Mouse (Mus musculus) CD4-positive, CD25-positive, alpha-beta regulatory T cell, adult 2 months (primary cell): ENCODE results near the gene Mbd3.

Source experiments
- DNase-seq: peaks from one replicate; pipeline ENCODE4 v3.0.0-alpha.2; 2012; ENCODE audit warnings: low read depth, low spot score

The Mbd3 gene

DNA sequence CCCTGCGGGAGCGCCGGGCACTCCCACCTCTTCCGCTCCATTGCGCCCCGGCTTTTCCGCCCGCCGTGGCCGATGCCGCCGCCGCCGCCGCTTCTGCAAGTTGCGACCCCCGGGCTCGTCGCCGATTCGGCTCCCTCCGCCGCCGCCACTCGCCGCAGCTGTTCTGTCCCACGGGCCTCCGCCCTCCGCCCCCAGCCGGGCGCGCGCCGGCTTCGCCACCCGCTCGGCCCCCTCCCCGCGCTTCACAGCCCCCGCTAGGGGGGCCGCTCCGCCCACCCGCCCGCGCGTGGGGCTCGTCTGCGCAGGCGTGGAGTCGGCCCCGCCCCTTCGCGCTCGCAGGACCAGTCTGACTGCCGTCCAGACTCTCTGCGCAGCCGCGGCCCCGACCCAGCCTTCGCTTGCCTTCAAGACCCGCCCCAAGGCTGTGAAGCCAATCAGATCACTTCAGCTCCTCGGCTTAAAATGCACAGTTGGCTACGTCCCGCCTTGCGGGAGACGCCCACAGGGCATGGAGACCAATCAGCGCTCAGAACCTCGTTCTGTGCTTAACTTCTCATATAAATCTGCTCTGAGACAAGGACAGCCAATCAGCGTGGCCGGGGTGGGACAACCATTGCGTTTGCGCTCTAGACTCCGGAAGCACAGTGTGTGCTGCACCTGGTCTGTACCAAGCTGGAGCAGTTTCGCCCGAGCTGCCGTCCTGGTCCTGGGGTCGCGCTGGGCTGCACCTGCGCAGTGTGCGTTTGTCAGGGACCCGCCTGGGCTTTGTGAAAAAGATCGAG lies at the start of gene Mbd3:
TSS of gene Mbd3 (minus strand) at position 360 of the 782 bp plus-strand sequence.
- DNase-seq: peak; percentile 100

DNA sequence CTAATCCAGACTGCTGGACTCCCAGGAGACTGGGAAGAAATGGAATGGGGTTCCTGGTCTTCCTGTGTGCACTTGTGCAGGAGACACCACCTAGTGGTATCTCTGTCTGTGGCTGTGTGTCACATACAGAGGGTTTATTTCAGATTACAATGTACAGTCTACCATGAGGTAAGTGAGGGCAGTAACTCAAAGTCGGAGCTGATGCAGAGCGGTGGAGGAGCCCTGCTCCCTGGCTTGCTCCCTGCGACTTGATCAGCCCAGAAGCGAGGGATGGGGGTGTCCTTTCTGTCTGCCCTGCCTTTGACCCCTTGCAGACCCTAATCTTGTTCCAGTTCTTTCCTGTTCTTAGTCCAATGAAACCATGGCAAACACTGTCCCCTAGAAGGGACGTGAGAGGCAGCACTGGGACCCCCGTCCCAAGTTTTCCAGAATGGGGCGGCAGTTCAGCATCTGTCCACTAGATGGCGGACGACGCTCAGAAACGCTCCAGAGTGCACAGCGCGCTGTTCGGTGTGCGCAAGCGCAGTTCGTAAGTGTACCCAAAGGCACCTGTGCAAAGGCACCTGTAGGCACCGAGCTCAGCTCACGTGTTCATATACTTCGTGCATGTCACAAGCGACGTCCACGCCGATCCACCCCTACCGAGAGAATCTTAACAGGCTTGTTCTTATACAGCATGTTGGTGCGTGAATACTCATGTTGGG lies 46.7 kb upstream of the Mbd3 start:
- peak; percentile 94 for DNase-seq

DNA sequence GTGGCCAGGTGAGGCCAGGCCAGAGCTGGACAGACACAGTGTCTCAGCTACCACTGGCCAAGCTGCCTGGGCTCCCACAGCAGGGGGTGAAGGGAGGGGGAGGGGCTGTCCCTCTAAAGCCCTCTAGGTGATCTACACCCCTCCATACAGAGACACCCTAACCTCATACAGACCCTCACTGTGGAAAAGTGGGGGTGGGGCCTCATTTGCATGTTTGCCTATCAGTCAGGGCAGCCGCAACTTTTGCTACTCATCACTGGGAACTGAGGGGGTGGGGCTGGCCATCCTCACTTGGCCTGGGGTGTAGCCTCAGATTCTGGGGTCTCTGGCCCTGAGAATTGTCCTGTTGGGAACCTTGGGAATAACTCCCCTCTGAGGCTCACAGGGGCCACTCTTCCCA lies 45.7 kb upstream of the Mbd3 start:
- no peak for DNase-seq

DNA sequence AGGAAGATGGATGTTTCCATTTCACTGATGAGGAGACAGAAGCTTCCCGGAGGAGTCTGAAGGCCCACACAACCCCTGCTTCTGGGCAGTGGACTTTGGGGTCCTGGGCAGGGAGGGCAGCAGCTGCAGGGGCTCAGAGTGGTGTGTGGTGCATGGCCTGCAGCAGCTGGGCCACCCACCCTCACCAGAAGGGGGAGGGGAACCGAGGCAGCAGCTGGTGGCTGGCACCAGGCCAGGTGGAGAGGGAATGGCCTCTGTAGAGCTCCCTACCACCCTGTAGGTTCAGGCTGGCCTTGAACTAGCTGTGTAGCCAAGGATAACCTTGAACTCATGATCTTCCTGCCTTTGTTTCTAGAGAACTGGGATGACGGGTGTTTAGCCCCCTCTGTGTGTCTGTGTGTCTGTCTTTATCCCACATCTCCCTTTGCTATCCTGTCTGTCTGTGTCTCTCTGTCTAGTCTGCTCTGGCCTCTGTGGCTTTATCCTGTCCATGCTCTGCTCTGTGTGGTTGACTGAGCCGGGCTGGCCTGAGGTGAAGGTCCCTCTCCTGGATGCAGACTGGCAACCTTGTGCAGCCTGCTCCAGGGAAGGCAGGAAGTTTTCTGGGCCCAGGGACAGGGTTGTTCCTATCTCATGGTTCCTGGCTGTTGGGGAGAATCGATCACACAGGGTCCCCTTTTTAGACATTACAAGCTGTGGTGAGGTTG lies 45.1 kb upstream of the Mbd3 start:
- DNase-seq: no peak

DNA sequence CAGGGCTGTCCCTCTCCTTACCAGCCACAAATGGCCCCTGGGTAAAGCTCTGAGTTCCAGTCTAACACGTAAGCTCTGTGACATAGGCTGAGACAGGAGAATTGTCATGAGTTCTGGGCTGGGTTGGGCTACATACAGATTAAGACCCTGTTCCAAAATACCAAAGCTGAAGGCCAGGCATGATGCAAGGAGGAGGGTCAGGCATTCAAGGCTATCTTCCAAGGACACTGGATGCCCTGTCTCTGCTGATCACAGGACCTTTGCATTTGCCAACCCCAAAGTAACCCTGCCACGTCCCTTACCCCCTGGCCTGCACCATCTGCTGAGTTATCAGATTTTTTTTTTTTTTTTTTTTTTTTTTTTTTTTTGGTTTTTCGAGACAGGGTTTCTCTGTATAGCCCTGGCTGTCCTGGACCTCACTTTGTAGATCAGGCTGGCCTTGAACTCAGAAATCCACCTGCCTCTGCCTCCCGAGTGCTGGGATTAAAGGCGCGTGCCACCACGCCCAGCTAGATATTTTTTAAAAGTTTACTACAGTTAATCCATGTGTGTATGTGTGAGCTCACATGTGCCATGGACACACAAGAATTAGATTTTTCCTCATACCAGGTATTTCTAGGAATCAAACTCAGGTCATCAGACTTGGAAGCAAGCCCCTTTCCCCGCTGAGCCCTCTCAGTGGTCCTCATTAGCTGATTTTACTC lies 44.4 kb upstream of the Mbd3 start:
- no peak for DNase-seq

DNA sequence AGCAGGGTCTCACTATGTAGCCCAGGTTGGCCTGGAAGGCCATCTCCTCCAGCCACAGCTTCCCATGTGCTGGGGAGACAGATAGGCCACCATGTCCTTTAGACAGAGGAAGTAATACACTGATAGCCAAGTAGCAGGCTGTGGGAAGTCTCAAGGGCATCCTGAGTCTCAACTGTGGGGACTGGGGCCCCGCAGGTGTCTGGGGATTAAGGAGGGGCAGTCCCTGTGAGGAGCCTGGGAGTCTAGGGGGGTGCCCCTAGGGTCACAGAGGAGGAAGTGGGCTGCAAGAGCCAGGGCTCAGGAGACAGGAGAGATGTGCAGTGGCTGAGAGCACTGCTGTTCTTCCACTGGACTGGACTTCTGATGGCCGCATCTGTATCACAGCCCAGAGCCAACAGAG lies 43.6 kb upstream of the Mbd3 start:
- no peak for DNase-seq

DNA sequence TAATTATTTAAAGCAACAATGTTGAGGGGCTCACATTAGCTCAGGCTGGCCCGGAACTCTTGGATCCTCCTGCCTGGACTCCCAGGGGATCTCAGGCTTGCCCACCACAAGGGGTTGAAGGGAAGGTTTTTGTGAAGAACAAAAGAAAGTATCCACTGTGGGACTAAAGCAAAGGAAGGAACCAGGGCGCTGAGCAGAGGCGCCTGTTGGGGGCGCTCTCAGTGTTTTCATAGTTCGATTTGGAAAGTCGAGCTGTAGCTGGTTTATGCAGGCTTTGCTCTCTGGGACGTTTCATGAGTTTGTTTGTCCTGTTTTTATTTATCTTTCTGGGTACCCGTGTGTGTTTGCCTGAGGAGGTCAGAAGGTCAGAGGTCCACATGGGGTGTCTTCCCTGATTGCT lies 42.2 kb upstream of the Mbd3 start:
- DNase-seq: no peak

DNA sequence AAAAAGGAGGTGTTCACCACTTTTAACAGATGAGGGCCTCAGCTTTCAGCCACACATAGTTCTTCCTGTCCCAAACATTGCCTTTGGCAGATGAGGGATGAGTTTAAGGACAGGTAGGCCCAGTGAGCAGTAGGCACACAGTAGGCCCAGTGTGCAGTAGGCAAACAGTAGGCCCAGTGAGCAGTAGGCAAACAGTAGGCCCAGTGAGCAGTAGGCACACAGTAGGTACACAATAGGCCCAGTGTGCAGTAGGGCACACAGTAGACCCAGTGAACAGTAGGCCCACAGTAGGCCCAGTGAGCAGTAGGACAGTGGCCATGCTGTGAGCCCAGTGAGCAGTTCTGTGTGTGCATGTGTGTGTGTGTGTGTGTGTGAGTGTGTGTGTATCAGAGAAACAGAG lies 40.7 kb upstream of the Mbd3 start:
- DNase-seq: no peak

DNA sequence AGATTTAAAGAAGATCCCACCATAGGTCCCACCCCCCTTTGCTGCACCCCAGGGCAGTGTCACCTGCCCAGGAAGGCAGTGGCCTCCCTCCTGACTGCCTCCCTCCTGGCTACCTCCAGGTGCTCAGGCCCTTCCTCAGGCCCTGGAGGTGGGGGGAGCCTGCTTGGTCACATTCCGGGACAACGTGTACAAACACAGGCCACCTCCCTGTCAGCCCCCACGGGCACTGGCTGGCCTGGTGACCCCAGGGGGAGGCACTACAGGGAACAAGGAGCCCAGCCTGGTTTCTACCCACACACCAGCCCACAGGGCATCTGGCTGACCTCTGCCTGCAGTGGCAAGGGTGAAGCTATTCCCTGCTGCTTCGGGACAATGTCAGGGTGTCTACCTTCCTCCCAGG lies 38.6 kb upstream of the Mbd3 start:
- DNase-seq: no peak

DNA sequence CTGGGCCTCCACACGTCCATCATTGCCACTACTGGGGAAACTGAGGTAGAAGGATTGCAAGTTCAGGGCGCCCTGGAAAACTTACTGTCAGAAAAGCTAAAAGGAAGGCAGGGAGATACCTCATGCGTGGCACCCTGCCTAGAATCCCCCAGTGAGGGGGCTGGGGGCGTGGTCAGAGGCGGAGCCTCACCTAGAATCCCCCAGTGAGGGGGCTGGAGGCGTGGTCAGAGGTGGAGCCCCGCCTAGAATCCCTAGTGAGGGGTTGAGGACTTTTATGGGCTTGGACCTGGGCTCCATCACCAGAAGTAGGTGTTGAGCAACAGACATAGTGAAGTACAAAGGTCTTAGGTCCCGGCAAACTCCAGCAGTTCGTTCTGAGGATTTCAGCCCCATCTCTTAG lies 36.9 kb upstream of the Mbd3 start:
- DNase-seq: peak; percentile 28

DNA sequence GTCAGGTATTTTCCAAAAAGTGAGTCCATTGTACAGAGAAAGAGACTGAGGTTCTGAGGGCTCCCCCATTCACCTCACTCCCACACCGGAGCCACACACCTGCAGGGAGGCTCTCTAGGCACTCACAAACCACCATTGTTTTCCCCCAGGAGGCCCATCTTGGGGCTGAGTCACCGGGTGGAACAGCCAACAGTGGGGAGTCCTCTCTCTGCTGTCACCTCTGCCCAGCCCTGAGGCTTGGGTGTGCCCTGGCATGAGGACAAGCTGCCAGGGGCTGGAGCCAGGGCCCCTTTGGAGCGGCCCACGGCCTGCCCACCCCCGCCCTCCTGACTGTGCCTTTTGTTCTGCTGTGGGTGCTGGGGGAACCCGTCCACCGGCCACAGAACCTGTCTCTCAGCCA lies 36.4 kb upstream of the Mbd3 start:
- DNase-seq: no peak

DNA sequence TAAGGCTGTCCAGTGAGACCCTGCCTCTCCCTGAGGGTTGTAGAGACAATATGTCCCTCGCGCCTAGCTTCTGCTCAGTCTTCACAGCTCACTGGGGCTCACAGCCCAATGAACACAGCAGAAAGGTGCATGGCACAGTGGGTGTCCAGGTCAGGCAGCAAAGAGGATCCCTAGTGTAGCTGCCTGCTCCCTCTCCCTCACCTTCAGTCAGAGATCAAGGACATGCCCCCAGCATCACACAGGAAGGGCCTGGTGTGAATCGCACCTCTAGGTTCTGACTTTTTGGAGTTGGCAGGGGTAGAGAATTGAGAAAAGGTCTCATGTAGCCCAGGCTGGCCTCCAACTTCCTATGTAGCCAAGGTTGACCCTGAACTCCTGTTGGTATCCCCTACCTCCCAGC lies 35.5 kb upstream of the Mbd3 start:
- no peak for DNase-seq

DNA sequence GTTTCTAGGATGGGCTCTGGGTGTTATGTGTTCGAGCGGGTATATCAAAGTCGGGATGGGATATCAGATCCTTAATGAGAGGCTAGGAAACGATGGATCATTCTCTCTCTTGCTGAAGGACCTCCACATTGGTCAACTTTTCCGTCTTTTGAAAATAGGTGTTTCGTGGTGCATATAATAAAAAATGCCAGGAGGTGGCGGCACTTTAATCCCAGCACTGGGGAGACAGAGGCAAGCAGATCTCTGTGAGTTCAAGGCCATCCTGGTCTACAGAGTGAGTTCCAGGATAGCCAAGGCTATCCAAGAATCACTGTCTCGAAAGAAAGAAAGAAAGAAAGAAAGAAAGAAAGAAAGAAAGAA lies 34.9 kb upstream of the Mbd3 start:
- DNase-seq: no peak

DNA sequence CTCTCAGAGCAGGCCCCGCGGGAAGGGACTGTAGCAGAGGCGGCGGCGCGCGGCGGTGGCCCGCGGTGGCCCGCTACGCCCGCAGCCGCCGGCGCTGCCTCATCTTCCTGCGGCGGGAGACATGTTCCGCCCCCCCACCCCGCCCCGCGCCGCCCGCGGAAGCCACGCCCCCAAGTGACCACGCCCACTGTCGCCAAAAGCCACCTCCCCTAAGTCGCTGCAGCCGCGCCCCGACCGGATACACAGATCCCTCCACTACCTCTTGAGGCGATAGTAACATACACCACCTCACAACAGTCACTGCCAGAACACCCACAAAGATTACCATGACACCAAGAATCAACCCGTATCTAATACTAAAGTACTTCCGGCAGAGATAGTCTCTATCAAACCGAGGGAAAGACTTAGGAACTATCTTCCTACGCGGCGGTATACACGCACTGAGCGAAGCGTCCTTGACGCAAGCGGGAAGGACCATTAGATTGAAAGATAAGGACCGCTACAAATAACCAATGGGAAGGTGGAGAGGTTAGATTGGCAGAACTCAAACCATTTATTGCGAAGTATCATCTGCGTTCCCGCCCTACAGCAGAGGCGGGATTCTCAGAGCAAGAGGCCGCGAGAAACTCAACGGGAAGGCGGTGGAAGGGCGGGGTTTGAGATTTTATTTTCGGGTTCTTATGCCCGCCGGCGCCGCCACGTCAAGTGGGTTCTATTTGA lies 34.3 kb upstream of the Mbd3 start, which contains the start of gene Tcf3:
TSS of gene Tcf3 (minus strand) at position 135 of the 720 bp plus-strand sequence.
- peak; percentile 98 for DNase-seq

DNA sequence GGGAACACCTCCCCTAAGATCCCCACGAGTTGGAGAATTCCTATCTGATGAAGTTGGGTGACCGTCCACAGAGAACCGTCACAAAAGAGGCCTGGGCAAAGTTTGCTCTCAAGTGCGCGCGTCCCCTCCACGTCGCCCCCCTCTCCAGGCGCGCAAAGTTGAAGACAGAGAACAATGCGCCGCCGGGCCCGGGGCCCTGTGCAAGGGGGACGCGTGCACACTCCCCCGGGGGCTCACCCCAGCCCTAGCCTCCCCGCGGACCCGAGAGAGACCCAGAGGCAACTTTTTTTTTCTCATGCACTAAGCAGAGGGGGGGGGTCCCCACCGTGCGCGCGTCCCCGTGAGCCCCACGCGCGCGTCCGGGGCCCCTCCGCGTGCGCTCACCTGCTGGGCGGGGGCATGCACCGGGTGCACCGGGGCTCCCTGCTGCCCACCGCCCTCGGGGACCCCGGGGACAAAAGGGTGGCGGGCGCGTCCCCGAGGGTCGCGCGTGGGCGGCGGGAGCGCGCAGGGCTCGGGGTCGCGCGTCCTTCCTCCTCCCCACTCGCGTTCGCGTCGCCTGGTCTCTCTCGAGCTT lies 33.7 kb upstream of the Mbd3 start:
- DNase-seq: no peak

DNA sequence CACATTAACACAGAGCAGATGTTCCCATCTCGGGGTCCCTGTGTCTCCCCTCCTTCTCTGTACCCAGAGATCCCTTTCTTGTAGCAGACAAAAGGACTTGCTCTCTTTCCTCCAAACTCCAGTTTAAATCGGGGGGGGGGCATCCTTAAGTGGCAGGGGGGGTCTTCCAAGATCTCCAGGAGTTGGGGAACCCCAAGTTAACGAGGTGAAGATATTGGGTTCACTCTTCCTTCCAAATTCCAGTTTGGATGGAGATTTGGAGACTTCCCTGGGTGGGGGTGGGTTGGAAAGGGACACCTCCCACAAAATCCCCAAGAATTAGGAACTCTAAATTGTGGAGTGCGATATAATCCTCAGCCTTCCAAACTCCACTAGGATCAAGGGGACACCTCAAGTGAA lies 33.0 kb upstream of the Mbd3 start:
- no peak for DNase-seq

DNA sequence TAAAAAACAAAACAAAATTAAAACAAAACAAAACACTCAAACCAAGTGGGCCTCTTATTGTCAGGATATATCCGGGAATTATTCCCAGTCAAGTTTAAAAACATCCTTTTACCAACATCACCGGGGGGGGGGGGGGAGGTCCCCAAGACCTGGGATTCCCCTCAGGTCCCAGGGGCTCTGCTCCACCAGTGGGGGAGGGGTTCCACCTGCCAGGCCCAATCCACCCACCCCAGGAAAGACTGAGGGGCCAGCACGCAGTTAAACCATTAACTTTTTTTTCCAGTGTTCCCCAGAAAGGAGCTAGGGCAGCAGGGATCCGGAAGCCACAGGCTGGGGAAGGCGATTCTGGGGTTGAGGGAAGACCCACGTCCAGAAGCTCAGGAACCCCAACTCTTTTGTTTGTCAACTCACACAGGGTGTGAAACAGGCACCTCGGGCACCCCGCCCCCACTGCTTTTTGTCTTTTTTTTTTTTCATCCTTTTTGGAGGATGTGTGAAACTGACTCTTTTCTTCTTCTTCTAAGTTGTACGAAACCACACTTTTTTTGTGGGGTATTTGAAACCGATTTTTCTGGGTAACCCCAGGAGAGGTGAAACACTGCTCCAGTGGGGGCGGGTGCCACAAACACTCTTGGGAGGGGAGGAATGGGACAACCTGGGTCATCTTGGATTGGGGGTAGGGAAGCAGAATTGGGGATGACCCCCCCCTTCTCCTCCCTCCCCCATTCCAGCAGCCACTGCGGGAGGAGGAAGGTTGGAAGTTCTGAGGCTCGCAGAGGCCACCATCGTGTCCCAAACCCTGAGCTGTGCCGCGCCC lies 32.4 kb upstream of the Mbd3 start:
- DNase-seq: peak; percentile 51

DNA sequence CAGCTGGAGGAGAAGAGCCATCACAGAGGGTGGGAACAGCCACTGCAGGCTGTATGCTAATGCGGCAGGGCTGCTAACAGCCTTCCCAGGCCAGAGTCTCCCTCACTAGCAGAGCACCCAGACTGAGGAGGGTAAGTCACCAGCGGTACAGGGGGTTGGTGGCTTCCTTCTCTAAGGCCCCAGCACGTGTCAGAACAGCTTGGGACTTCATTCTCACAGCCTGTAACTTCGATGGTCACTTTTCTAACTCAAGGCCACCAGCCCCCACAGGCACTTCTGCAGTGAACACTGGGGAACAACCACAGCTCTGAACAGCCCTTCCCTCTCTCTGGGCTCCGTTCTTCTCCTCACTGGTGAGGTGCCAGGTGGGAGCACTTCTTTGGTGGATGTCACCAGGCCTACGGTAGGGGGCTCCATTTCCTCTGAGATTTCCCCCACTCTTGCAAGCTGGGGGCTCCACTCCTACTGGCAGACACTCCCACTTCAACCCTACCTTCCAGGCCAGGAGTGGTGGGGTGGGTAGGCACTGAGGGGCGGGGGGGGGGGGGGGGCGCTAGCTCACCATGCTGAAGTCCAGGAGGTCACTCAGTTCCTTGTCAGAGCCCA lies 31.1 kb upstream of the Mbd3 start:
- DNase-seq: no peak

DNA sequence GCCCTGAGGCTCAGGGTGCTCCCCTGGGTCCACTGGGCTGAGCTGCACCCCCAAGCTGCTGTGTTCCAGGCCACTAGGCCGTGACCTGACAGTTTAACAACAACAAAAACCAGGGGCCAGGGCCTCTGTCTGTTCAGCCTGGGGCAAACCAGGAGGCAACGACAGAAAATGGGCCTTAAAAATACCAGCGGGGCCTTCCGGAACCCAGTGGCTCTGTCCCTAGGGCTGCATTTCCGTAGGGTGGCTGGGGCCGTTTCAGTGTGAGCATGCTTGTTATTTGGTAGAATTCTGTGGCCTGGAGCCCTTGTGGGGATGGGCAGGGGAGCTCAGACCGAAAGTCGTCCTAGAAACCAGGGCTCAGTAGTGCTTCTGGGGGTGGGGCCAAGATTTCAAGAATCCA lies 30.4 kb upstream of the Mbd3 start:
- DNase-seq: no peak

DNA sequence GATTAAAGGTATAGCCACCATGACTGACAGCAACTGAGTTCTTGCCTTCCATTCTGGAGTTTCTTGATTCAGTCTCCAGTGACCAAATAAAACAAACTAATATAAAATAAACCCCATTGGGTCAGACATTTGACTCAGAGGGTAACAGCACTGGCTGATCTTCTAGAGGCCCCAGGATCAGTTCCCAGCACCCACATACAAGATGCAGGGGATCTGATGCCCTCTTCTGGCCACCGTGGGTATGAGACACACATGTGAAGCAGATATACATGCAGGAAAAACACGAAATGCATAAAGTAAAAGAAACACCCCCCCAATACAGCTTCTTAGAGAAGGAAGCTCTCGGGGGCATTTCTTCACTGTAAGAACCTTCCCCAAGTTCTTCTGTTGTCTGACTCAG lies 25.7 kb upstream of the Mbd3 start:
- no peak for DNase-seq
